Mouse (Mus musculus) embryonic facial prominence, embryonic 10.5 days (tissue): ENCODE data around the gene Ywhaq. TPM values are rescaled to one million over a fixed set of nuclear protein-coding genes. Genes with fewer than 3 reads are reported as not detected.
A peak's percentile ranks its signal among the peaks of the same experiment; 100 is the strongest.
"Not testable (repeated sequence)": the region's sequence is repeated elsewhere in the genome, so short reads cannot be mapped to it uniquely, and the experiment has no call there.

Experiments
- DNase-seq: peaks from one replicate; pipeline ENCODE4 v3.0.0-alpha.2; 2017; ENCODE audit warnings: low spot score
- H3K27ac ChIP-seq: fragments of 300-500 bp; sonication (generic); replicated peaks from 2 replicates; pipeline ENCODE4 v1.5.1; 2016; ENCODE audit warnings: mild to moderate bottlenecking
- H3K27me3 ChIP-seq: fragments of 300-500 bp; sonication (generic); replicated peaks from 2 replicates; pipeline ENCODE4 v1.6.1; 2016; ENCODE audit warnings: low read depth, mild to moderate bottlenecking; ENCODE audit not compliant: poor library complexity, severe bottlenecking
- H3K36me3 ChIP-seq: fragments of 300-500 bp; sonication (generic); replicated peaks from 2 replicates; pipeline ENCODE4 v1.6.1; 2016; ENCODE audit warnings: mild to moderate bottlenecking, moderate library complexity
- H3K4me1 ChIP-seq: fragments of 300-500 bp; sonication (generic); 2 replicates; pipeline ENCODE4 v1.6.1; 2016
- H3K4me3 ChIP-seq: fragments of 300-500 bp; sonication (generic); 2 replicates; pipeline ENCODE4 v1.5.1; 2016; ENCODE audit warnings: mild to moderate bottlenecking, moderate library complexity
- H3K9me3 ChIP-seq: fragments of 300-500 bp; sonication (generic); 2 replicates; pipeline ENCODE4 v1.6.1; 2016; ENCODE audit warnings: mild to moderate bottlenecking
- WGBS: fragments of 180-500 bp; shearing (Covaris S2); methylation state at CpG from one replicate; pipeline ENCODE4 v1.1.7; 2016; 5-methylcytosine and 5-hydroxymethylcytosine counted together
- polyA plus RNA-seq: library from polyadenylated mRNA; unstranded; fragments of >200 nt; fragmentation: Nextera tagmentation; extraction: Ambion mirVana; gene quantifications from 2 replicates; pipeline ENCODE4 v1.2.1, GENCODE M21; 2016

The Ywhaq gene
- polyA plus RNA-seq, 1 experiment from 2014 or later = 1,000 TPM

DNA sequence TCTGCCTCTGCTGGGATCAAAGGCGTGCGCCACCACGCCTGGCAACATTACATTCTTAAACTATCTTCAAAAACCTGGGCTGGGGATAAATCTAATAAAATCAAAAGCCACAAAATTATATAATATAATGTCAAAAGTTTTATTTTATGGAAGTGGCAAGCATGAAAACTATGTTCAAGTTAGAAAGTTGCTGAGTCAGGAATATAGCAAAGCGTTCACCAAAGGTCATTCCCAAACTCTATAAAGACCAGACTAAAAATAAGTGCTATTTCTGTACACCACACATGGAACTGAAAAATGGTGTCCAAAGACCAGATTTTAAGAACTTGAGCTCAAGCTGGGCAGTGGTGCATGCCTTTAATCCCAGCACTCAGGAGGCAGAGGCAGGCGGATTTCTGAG lies 14.7 kb downstream of the Ywhaq start:
- Histone ChIP-seq H3K36me3 (peaks cover 97% of the 10 kb centered on the region), H3K4me3 (no peak overlapping the region), H3K4me1 (no peaks in the 10 kb centered on the region), H3K27me3 (no peaks in the 10 kb centered on the region), H3K9me3 (peaks cover 4% of the 10 kb centered on the region; the same call in 1 of the 2 replicates), H3K27ac (no peak overlapping the region)
- no peak for DNase-seq
- WGBS = 97% methylated on average over 5 of the region's 5 CpGs

GRCm38 (mm10) chr12:21386201-21386600 lies 31.2 kb downstream of the Ywhaq start:
- no peak for DNase-seq
- H3K4me3 ChIP-seq = no peak overlapping the region
- H3K4me1 ChIP-seq = no peaks in the 10 kb centered on the region
- peaks cover 51% of the 10 kb centered on the region for H3K36me3 ChIP-seq
- WGBS = 93% methylated on average over 2 of the region's 2 CpGs
- no peaks in the 10 kb centered on the region for H3K27me3 ChIP-seq
- no peak overlapping the region for H3K27ac ChIP-seq
- H3K9me3 ChIP-seq = no peaks in the 10 kb centered on the region

GRCm38 (mm10) chr12:21378765-21379346 lies 38.6 kb downstream of the Ywhaq start:
- not testable (repeated sequence) for H3K36me3 ChIP-seq, H3K27ac ChIP-seq, H3K4me1 ChIP-seq, DNase-seq, H3K4me3 ChIP-seq, H3K9me3 ChIP-seq, H3K27me3 ChIP-seq
- 86% methylated on average over 6 of the region's 6 CpGs for WGBS

DNA sequence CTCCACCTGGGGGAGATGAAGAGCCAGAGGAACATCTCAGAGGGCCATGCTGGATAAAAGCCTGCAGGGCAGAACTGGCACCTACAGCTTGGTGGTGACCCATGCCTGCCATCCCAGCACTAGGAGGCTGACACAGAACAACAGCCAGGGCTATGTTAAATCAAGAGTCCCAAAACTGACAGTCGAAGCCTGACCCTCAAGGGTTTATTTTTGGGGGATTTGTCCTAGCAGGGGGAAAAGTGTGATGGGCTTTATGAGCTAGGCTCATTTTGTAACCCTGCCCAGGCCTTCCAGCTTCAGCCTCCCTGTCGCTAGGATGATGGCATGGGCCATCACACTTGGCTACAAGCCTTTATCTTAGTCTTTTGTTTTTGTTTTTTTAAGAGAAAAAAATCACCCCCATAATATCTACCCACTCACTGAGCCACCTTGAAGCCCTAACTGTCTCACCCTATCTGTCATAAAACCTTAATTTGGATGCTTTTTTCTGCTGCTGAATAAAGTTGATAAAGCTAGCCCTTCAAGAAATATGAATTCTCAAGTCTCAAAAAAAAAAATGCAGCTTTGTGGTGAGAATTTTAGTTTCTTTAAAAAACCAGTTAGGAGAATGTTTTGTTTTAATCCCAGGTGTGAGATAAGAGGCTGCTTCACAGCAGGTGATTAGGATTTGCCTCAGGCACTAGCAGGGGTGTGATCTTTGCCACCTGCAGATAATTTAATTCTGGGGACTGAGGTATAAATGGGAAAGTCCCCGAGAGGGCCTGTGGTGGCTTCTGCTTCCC lies 41.9 kb downstream of the Ywhaq start:
- 42% methylated on average over 3 of the region's 3 CpGs for WGBS
- Histone ChIP-seq H3K27me3 (no peaks in the 10 kb centered on the region), H3K4me1 (peaks cover 13% of the 10 kb centered on the region), H3K9me3 (no peaks in the 10 kb centered on the region), H3K4me3 (no peak overlapping the region), H3K36me3 (no peaks in the 10 kb centered on the region), H3K27ac (no peak overlapping the region)
- no peak for DNase-seq

DNA sequence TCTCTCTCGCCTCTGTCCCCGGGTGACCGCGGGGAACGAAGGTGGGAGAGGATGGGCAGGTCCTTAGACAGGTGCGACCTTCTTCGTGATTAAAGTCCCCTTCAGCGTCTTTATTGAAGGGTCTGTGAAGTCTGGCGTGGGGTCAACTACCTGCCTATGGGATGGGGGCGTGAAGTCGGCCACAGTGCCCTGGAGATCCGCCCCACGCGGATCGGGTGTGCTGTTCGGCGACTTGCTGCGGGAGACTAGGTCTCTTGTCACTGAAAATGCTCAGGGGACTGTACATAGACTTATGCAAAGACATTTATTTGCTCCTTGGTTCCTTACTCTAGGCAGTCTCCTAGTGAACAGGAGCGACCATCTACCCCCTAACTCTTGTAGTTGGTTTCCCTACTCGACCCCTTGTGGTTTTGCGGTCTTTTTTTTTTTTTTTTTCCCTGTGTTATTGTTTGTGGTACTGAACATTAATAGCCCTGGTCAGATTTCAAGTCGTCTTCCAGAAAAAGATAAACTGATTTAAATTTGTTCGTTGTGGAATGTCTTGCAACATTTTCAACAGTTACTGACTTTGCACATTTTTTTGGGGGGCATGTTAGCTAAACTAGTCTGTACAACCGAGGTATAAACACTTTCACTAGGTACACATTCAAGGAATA lies 43.5 kb downstream of the Ywhaq start:
- peak overlapping the region; percentile 73 for H3K4me3 ChIP-seq
- DNase-seq = no peak
- no peaks in the 10 kb centered on the region for H3K27me3 ChIP-seq
- peak overlapping the region; percentile 90 for H3K27ac ChIP-seq
- no peaks in the 10 kb centered on the region for H3K9me3 ChIP-seq
- H3K36me3 ChIP-seq = no peaks in the 10 kb centered on the region
- peaks cover 13% of the 10 kb centered on the region for H3K4me1 ChIP-seq
- 5% methylated on average over 24 of the region's 24 CpGs for WGBS

DNA sequence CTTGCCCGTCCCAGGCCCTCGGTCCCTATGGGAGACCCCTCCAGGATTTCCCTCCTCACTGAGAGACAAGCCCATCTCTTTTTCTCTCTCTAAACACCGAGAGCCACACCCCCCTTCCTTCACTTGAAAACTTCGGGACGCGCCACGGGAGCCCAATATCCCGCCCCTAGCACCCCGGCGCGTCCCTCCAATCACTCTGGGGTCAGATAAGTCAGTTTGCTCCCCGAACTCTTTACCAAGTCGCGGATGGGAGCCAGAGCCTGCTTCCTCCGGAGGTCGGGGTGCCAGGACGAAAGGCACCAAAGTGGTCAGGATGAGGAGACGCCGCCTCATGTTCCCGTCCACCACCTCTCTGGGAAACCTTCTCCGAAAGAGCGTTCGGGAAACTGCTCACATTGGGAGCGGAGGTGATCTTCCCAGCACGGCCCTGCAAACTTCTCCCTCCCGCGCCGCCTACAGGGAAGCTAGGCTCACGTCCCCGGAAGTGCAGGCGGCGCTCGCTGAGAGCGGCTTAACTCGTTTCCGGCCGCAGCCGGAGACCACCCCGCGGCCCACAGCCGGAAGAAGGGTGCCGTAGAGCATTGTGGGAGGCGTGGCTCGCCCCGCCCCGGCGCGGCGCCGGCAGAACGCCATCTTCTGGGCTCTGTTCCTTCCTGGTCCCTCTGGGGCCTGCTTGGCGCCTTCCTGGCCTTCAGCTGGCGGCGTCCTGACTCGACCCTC lies 44.2 kb downstream of the Ywhaq start, which contains the start of gene Adam17:
TSS of gene Adam17 (minus strand) at position 533 of the 720 bp plus-strand sequence.
- no peaks in the 10 kb centered on the region for H3K36me3 ChIP-seq
- H3K27ac ChIP-seq = peak within 1 kb of the TSS; percentile 90
- H3K4me1 ChIP-seq = peaks cover 13% of the 10 kb centered on the region
- no peaks in the 10 kb centered on the region for H3K9me3 ChIP-seq
- peak; percentile 96 for DNase-seq
- H3K4me3 ChIP-seq = peak within 1 kb of the TSS; percentile 73
- H3K27me3 ChIP-seq = no peaks in the 10 kb centered on the region
- under 1% methylated on average over 55 of the region's 55 CpGs for WGBS

DNA sequence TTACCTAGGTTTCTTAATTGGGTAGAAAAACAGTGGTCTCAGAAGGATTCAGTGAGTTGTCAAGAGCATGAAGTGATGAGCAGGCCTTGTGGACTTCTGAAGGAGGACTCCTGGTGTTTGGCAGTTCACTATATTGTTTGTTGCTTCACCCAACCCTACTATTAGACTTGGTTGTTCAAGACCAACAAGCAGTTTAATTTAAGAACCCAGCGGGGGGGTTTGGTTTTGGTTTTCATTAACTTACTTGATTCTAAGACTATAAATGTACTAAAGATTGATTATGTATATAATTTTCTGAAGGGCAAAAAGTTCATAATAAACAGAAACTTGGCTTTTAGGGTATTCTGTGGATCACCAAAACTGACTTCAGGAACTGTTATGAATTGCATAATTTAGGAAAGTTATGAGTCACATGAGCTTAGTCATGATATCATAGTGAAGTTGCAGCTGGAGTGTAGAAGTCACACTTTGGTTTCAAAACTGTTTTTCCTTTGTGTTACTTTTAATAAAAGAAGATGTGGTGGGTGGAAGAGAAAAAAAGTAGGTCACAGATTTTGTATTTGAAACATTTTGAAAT lies 47.3 kb downstream of the Ywhaq start:
- Histone ChIP-seq H3K9me3 (no peaks in the 10 kb centered on the region), H3K27ac (no peak overlapping the region), H3K27me3 (no peaks in the 10 kb centered on the region), H3K4me1 (peaks cover 13% of the 10 kb centered on the region), H3K36me3 (no peaks in the 10 kb centered on the region), H3K4me3 (no peak overlapping the region)
- WGBS = 96% methylated on average over 1 of the region's 1 CpGs
- DNase-seq = no peak

GRCm38 (mm10) chr12:21369087-21369410 lies 48.4 kb downstream of the Ywhaq start:
- H3K36me3 ChIP-seq = no peaks in the 10 kb centered on the region
- no peak overlapping the region for H3K27ac ChIP-seq
- 95% methylated on average over 5 of the region's 5 CpGs for WGBS
- H3K27me3 ChIP-seq = no peaks in the 10 kb centered on the region
- no peak for DNase-seq
- no peaks in the 10 kb centered on the region for H3K9me3 ChIP-seq
- no peak overlapping the region for H3K4me3 ChIP-seq
- peaks cover 10% of the 10 kb centered on the region; the same call in 1 of the 2 replicates for H3K4me1 ChIP-seq

DNA sequence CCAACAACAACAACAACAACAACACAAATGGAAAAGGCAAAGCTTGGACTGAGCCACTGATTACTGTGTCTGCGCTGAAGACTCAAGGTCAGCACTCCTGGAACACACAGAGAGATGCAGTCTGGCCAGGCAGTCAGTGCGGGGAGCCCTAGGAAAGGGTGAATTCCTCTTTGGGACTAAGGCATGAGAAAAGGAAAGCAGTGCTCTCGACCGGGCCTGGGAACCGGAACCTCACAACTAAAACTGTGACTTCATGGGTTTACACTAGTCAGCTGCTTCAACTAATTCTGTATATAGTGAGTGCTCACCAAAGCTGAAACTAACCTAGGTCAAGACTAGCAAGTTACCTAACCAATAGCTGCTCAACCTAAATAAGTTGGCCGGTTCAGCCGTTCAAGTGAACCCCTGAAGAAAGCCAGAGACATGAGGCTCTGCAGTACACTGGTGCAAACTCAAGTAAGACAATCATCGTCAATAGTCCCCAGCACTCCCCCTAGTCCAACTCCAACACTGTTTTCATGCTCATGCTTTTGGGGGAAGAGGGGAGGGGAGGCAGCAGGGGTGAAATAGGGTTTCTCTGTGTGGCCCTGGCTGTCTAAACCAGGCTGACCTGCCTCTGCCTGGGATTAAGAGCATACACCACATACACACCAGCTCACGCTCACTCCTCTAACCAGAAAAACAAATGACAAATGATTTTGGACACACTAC lies 48.9 kb downstream of the Ywhaq start:
- H3K36me3 ChIP-seq = no peaks in the 10 kb centered on the region
- no peaks in the 10 kb centered on the region for H3K9me3 ChIP-seq
- H3K27me3 ChIP-seq = no peaks in the 10 kb centered on the region
- H3K4me1 ChIP-seq = peaks cover 10% of the 10 kb centered on the region; the same call in 1 of the 2 replicates
- WGBS = 94% methylated on average over 9 of the region's 9 CpGs
- no peak overlapping the region for H3K27ac ChIP-seq
- H3K4me3 ChIP-seq = no peak overlapping the region
- no peak for DNase-seq

DNA sequence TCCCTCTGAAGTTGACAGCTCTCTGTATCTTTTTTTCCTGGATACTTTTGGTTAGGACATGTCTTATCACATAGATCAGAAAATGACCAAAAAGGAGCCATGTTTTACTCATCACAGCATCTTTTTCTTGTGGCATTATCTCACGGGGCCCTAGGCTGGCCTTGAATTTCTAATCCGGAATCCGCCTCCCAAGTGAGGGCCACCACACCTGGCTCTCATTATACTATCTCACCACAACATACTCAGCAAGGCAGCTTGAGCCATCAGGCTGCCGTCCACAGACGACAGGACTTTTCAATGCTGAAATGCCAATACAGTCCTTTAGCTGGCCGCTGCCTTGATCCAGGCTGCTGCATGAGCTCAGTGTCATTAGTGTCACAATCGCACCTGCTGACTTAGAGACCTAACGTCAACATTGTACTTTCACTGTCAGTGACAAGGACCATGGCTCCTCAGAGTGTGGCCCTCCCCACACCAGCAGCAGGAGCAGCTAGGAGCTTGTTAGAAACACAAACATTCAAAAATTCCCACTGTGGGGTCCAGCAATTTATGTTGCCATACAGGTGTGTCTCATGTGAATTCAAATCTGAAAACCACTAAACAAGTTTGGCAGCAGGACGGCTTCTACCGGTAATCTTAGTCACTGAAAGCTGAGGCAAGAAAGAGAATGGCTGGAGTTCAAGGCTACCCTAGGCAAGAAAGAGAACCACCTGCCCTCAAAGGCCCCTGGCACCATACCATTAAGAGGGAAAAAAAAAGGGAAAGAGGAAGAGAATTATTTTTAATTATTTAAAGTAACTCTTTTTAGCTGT lies 52.6 kb downstream of the Ywhaq start:
- peak; percentile 12 for DNase-seq
- no peaks in the 10 kb centered on the region for H3K4me1 ChIP-seq

DNA sequence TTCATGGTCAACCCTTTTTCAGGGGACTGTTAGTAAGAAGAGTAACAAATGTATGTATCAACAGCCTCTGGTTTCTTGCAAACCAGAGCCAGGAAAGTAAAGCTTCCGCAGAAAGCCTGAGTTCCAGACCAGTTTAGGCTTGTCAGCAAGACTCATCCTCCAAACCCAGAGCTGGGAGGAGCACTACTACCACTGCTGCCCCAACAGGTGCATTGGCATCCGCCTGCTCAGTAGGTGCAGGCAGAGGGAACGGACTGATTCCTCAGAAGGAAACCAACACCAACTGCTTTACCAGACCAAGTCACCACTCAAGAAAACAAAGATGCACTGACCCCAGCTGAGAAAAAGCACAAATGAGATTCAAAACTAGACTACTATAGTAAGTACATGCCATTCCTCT lies 54.2 kb downstream of the Ywhaq start:
- DNase-seq = no peak
- H3K36me3 ChIP-seq = peaks cover 27% of the 10 kb centered on the region
- H3K27ac ChIP-seq = no peak overlapping the region
- H3K4me3 ChIP-seq = no peak overlapping the region
- H3K9me3 ChIP-seq = no peaks in the 10 kb centered on the region
- no peaks in the 10 kb centered on the region for H3K27me3 ChIP-seq
- no peaks in the 10 kb centered on the region for H3K4me1 ChIP-seq
- WGBS = 93% methylated on average over 3 of the region's 3 CpGs

More for the DNA sequence above, 52.6 kb downstream of the Ywhaq start:
- Histone ChIP-seq H3K4me3 (no peak overlapping the region), H3K9me3 (no peaks in the 10 kb centered on the region), H3K27ac (no peak overlapping the region), H3K36me3 (peaks cover 23% of the 10 kb centered on the region), H3K27me3 (no peaks in the 10 kb centered on the region)
- WGBS = 68% methylated on average over 10 of the region's 10 CpGs
